Mouse (Mus musculus) myocyte (in vitro differentiated cells): ENCODE data around the gene Hsd11b1.
A peak's percentile ranks its signal among the peaks of the same experiment; 100 is the strongest.

ENCODE experiments used
- CEBPB ChIP-seq: IDR thresholded peaks from 2 replicates; pipeline ENCODE4 v1.6.1; 2011; ENCODE audit warnings: mild to moderate bottlenecking, moderate library complexity; ENCODE audit not compliant: poor library complexity, insufficient read depth, severe bottlenecking
- E2F4 ChIP-seq: IDR thresholded peaks from one replicate; pipeline ENCODE4 v1.6.1; 2011; ENCODE audit warnings: mild to moderate bottlenecking, control low read depth, moderate library complexity; ENCODE audit not compliant: insufficient read depth
- MAX ChIP-seq: IDR thresholded peaks from one replicate; pipeline ENCODE4 v1.6.1; 2011; ENCODE audit warnings: low read depth, mild to moderate bottlenecking, control low read depth
- MYOD1 ChIP-seq, 3 experiments: IDR thresholded peaks; one replicate each; pipeline ENCODE4 v1.6.1; 2011; ENCODE audit warnings: control low read depth in 2 of 3, low read depth in 2 of 3, mild to moderate bottlenecking in 2 of 3, moderate library complexity in 1 of 3; ENCODE audit not compliant: insufficient read length in 2 of 3, control insufficient read depth in 1 of 3
- MYOG ChIP-seq, 3 experiments: IDR thresholded peaks; one replicate each; pipeline ENCODE4 v1.6.1; 2011; ENCODE audit warnings: control low read depth in 2 of 3, low read depth in 2 of 3, mild to moderate bottlenecking in 2 of 3; ENCODE audit not compliant: insufficient read length in 2 of 3, control insufficient read depth in 1 of 3, insufficient read depth in 1 of 3
- POLR2A ChIP-seq: IDR thresholded peaks from one replicate; pipeline ENCODE4 v1.6.1; 2011; ENCODE audit warnings: low read depth, mild to moderate bottlenecking, control low read depth, moderate library complexity; ENCODE audit not compliant: insufficient read length
- POLR2AphosphoS2 ChIP-seq: IDR thresholded peaks from one replicate; pipeline ENCODE4 v1.6.1; 2011; ENCODE audit warnings: low read depth, control low read depth; ENCODE audit not compliant: insufficient read length
- REST ChIP-seq: IDR thresholded peaks from one replicate; pipeline ENCODE4 v1.6.1; 2011; ENCODE audit warnings: mild to moderate bottlenecking, control low read depth, moderate library complexity; ENCODE audit not compliant: insufficient read depth, insufficient read length
- SRF ChIP-seq: IDR thresholded peaks from one replicate; pipeline ENCODE4 v1.6.1; 2011; ENCODE audit warnings: low read depth; ENCODE audit not compliant: control insufficient read depth, insufficient read length
- TCF12 ChIP-seq: IDR thresholded peaks from one replicate; pipeline ENCODE4 v1.6.1; 2011; ENCODE audit warnings: mild to moderate bottlenecking, control low read depth; ENCODE audit not compliant: poor library complexity, insufficient read depth, severe bottlenecking
- USF1 ChIP-seq: IDR thresholded peaks from one replicate; pipeline ENCODE4 v1.6.1; 2011; ENCODE audit warnings: low read depth, mild to moderate bottlenecking, control low read depth, moderate library complexity

GRCm38 (mm10) chr1:193272916-193273601, 9.2 kb upstream of the Hsd11b1 start, which contains the start of gene G0s2:
- TF ChIP-seq POLR2A = peak; percentile 98
- no peak for TF ChIP-seq REST
- TF ChIP-seq POLR2AphosphoS2 = peak; percentile 99
- TF ChIP-seq MYOG (IDR thresholded peaks at IDR 0.05; ENCODE audit: control insufficient read depth in 1 of 3, insufficient read depth in 1 of 3, insufficient read length in 2 of 3, low read depth in 2 of 3) = peak; percentile 46 to 86 (median 80)
- TF ChIP-seq TCF12 = no peak
- no peak for TF ChIP-seq MAX
- 0 out of 2 replicates have a peak, but pooled peaks have one; percentile 29 for TF ChIP-seq CEBPB
- no peak for TF ChIP-seq USF1
- peak; percentile 64 to 81 (median 73) for TF ChIP-seq MYOD1 (IDR thresholded peaks at IDR 0.05; ENCODE audit: control insufficient read depth in 1 of 3, insufficient read length in 2 of 3, low read depth in 2 of 3)
- no peak for TF ChIP-seq SRF
- no peak for TF ChIP-seq E2F4
